Mouse (Mus musculus) cerebellum, adult 2 months (tissue): ENCODE data around the gene Kcnc3.

Experiments used
- CTCF ChIP-seq: fragments of 200-500 bp; IDR thresholded peaks from 2 replicates; pipeline ENCODE4 v1.5.1; 2011; ENCODE audit warnings: low read depth, mild to moderate bottlenecking, control low read depth, low read length, moderate library complexity, borderline replicate concordance; ENCODE audit not compliant: insufficient read depth
- POLR2A ChIP-seq: fragments of 200-500 bp; IDR thresholded peaks from 2 replicates; pipeline ENCODE4 v1.6.1; 2011; ENCODE audit warnings: low read length, control low read depth, borderline replicate concordance; ENCODE audit not compliant: insufficient read depth

- TF ChIP-seq CTCF = no peak
- TF ChIP-seq POLR2A = no peak
These were observed 32.8 kb upstream of the Kcnc3 start for GRCm38 (mm10) chr7:44557629-44558028.
